Mouse (Mus musculus): Measurements from ENCODE around the gene Tmem176a.

GRCm38 (mm10) chr6:48861616-48862280, 21.0 kb downstream of the Tmem176a start:
- no peak for TF ChIP-seq POLR2A (IDR thresholded peaks at IDR 0.05; ENCODE audit: control insufficient read depth in 1 of 2, insufficient read depth in 1 of 2, low read depth in 1 of 2, low read length in 2 of 2, poor library complexity in 1 of 2)
- no peak for TF ChIP-seq CHD2 (IDR thresholded peaks at IDR 0.05; ENCODE audit: low read length)
- TF ChIP-seq ZMIZ1 (IDR thresholded peaks at IDR 0.05; ENCODE audit: low read depth, low read length) = no peak
- TF ChIP-seq TAL1 (IDR thresholded peaks at IDR 0.05; ENCODE audit: low read length) = no peak
- no peak for TF ChIP-seq HCFC1 (IDR thresholded peaks at IDR 0.05; ENCODE audit: low read depth, low read length)
- no peak for TF ChIP-seq MXI1 (IDR thresholded peaks at IDR 0.05; ENCODE audit: low read depth, low read length)
- no peak for TF ChIP-seq TBP (IDR thresholded peaks at IDR 0.05; ENCODE audit: low read depth, low read length)
- no peak for TF ChIP-seq EP300 (IDR thresholded peaks at IDR 0.05; ENCODE audit: low read depth in 1 of 2, low read length in 2 of 2)
- TF ChIP-seq CTCF (IDR thresholded peaks at IDR 0.05 in 2 of 3, conservative IDR thresholded peaks at IDR 0.05 in 1 of 3; ENCODE audit: control insufficient read depth in 1 of 3, insufficient read depth in 1 of 3, low read depth in 2 of 3, low read length in 3 of 3, poor library complexity in 1 of 3, severe bottlenecking in 1 of 3) = no peak

All from MEL (cell line).